Mouse (Mus musculus): Measurements from ENCODE around the gene 1300017J02Rik. TPM values are rescaled to one million over a fixed set of nuclear protein-coding genes. Genes with fewer than 3 reads are reported as not detected.

The 1300017J02Rik gene
- polyA plus RNA-seq, 1 experiment, result 3.3 TPM

DNA sequence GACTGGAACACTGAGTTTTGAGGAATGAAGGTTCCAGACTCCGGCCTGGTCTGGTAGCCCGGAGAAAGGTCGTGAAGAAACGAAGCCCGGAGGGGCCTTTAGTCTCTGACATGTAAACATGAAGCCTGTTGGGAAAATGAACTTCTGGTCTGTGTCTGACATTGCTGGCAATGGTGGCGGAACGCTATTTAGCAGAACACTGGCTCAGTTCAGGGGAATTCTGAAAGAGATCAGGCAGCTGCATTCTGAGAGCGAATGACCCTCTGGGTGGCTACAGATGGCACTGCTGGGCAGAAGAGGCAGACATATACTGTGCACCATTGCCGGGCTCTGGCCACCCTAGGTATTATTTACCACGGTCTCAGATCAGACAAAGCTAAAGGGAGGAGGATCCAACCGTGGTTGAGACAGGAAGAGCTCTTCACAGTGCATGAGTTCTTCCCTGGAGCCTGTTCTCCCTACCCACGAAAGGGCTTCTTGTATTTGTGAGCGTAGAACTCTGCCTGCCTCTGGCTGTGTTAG is 17.9 kb downstream of the 1300017J02Rik start:
- TF ChIP-seq GATA1 (IDR thresholded peaks at IDR 0.05; ENCODE audit: low read length), result no peak

DNA sequence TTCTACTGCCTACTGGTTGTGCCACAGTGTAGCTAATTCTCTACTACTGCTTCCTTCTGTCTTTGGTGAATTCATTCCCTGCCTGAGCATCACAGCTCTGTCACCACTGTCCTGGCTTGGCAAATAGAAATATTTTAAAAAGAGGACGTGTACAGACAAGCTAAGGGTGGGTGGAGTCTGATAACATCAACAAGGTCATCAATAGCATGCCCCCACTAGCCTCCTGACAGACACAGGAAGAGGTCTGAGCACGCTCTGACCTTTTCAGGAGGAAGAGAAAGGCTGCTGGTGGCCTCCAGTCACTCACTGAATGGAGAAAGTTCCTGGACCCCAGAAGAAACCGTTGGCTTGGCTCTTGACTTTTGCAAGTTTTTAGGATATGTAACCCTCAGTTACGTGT is 18.5 kb downstream of the 1300017J02Rik start:
- no peak for TF ChIP-seq GATA1 (IDR thresholded peaks at IDR 0.05; ENCODE audit: low read length)

DNA sequence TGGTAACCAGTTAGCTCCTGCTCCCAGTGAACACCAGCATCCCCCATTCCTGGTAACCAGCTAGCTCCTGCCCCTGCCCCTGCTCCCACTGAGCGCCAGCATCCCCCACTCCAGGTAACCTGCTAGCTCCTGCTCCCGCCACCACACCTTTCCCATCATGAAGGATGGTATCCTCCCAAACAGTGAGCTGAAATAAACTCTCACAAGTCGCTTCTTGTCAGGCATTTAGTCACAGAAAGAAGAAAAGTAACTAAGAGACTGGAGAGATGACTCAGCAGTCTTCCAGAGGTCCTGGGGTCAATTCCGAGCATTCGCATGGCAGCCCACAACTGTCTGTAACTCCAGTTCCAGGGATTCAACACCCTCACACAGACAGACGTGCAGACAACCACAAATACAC is 28.0 kb downstream of the 1300017J02Rik start:
- no peak for TF ChIP-seq GATA1 (IDR thresholded peaks at IDR 0.05; ENCODE audit: low read length)

DNA sequence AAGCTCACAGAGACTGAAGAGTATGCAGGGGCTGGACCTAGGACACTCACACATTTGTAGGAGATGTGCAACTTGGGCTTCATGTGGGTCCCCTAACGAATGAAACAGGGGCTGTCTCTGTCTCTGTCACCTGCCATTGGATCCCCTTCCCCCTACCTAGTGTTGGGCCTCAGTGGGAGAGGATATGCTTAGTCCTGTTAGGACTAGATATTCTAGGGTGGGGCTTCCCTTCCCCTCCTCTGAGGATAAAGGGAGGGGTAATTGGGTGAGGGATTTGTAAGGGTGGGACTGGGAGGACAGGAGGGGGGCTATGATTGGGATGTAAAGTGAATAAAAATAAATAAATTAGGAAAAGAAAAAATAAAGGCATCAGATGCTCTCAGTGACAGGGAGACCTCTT is 29.2 kb downstream of the 1300017J02Rik start:
- no peak for TF ChIP-seq GATA1 (IDR thresholded peaks at IDR 0.05; ENCODE audit: low read length)

DNA sequence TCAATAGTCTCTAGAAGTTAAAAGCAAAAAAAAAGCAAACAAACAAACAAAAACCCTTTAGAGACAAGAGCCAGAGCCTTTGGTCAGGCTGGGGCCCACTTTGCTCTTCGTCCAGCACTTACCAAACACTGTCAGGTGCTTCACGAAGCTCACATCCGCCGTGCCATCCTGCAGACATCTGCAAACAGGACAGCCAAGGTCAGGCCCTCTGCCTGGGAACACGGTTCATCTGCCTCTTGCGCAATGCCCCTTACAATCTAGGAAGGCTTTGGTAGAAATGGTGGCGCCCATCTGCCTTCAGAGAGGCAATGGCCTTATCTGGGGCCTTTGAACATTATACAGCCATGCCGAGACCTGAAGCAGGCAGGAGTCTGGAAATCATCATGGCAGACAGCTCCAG is 30.1 kb downstream of the 1300017J02Rik start:
- no peak for TF ChIP-seq GATA1 (IDR thresholded peaks at IDR 0.05; ENCODE audit: low read length)

DNA sequence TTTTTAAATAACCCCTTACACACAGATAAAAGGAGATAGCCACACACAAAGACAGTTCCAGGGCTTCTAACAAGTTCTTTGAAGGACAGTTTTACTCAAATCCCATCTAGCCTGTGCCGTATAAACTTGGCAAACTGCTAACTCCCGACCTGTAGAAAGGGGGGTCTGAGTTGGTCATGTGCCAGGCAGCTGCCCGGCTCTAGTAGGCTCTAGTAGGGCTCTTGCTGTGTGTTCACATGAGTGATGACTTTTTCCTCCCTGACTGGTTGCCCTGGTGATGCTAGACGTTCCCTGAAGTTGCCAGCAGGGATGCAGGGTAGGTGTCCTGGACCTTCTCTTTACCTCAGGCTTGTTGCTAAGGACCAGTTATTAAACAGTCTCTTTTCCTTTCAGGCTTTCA is 33.8 kb downstream of the 1300017J02Rik start:
- TF ChIP-seq GATA1 (IDR thresholded peaks at IDR 0.05; ENCODE audit: low read length), result no peak

DNA sequence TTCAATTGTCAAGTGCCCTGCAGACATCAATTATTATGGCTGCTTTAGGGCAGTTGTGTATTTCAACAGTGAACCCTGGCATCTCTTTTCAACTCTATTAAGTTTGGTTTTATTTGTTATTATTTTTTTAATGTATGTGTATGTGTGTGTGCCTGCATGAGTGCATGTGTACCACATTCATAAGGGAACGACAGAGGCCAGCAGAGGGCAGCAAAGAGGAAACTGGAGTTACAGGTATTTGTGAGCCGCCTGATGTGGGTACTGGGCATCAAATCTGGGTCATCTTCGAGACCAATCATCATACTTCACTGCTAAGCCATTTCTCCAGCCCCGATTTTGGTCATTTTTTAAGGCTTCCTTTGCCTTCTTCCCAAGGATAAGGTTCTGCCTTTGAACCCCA is 39.1 kb downstream of the 1300017J02Rik start:
- no peak for TF ChIP-seq GATA1 (IDR thresholded peaks at IDR 0.05; ENCODE audit: low read length)

DNA sequence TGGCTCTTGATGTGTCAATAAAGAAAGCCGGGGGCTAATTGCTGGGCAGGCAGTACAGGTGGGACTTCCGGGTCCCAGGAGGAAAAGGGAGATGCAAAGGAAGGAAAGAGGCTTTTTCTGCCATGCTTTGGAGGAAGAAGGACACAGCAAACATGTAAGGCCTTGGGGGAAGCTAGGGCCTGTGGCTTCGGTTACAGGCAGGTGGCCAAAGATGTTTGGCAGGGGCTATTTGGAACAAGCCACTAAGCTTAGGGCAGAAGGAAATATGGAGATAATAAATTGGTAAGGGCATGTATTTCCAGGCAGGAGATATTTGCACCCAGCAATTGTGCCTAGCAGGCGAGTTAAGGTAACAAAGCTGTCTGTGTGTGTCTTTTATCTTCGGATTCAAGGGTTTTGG is 52.0 kb downstream of the 1300017J02Rik start:
- no peak for TF ChIP-seq GATA1 (IDR thresholded peaks at IDR 0.05; ENCODE audit: low read length)

DNA sequence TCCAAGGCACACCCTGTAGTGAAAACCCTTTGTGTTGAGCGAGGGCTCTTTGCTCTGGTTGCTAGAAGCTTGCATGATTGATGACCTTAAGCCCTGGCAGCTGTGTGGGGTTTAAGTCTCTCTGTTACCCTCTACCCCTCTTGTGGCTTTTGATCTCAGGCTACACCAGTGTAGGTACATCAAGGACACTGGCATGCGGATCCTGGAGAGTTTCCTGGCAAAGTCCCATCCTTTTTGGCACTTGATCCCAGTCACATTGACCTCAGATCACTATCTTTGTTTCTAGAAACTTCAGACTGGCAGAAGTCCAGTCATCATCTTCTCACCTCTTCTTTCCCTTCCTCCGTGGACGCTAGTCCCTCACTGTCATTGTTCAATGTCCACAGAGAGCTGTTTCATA is 56.3 kb downstream of the 1300017J02Rik start:
- no peak for TF ChIP-seq GATA1 (IDR thresholded peaks at IDR 0.05; ENCODE audit: low read length)

DNA sequence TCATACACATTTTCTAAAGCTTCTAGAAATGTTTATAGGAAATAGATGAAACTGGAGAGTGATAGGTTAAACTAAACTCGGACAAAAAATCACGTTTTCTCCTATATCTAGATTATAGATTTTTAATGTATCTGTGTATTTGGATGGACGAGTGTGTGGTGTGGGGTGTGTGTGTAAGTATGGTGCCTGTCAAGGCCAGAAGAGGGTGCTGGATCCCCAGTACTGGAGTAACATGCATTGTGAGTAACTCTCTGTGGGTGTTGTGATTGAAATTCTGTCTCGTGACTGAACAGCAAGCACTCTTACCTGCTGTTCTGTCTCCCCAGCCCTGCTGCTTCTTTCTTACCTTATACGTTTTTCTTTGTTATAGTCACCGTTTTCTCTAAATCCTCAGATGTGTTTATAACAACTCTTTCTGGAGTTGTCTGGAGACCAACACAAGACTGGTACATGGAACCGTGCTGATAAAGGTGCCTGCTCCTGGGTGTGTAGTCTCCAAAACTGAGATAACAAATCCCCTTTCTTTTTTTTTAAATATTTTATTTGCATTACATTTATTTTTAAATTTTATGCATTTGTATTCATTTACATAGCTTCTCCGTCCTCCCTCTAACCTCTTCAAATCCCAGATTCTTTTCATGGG is 58.2 kb downstream of the 1300017J02Rik start:
- TF ChIP-seq GATA1 (IDR thresholded peaks at IDR 0.05; ENCODE audit: low read length), result no peak

DNA sequence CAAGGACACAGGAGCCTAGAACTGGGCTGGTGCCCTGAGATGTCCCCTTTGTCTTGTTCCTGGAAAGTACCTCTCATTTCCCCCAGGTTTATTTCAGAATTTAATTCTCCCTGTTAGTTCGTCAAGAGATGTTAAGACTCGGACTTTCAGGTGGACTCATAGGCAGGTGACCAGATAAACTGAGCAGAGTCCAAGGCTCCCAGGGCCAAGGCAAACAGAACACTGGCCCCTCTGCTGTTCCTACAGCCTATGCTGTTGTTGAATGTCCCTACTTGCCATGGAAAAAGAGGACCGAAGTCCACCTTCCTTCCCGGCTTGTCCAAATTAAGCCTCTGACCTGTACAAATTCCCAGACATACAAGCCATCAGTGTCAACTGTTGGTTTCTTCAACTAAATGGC is 61.2 kb downstream of the 1300017J02Rik start:
- no peak for TF ChIP-seq GATA1 (IDR thresholded peaks at IDR 0.05; ENCODE audit: low read length)

DNA sequence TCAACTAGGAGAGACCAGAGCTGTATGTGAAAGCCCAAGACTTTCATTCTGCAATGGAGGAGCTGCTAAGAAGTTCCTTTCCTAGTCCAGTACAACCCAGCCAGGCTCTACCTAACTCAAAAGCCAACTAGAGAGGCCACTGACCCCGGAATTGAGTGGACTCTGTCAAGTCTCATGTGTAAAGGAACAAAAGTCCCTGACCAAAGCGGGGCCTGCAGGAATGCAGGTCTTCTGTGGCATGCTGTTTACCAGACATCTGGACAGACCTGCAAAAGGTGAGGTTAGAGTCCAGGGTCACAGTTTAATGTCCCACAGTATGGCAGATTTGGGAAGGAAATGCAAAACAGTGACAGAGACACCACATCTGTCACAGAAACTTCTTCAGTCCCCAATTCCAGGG is 63.7 kb downstream of the 1300017J02Rik start:
- TF ChIP-seq GATA1 (IDR thresholded peaks at IDR 0.05; ENCODE audit: low read length), result no peak

DNA sequence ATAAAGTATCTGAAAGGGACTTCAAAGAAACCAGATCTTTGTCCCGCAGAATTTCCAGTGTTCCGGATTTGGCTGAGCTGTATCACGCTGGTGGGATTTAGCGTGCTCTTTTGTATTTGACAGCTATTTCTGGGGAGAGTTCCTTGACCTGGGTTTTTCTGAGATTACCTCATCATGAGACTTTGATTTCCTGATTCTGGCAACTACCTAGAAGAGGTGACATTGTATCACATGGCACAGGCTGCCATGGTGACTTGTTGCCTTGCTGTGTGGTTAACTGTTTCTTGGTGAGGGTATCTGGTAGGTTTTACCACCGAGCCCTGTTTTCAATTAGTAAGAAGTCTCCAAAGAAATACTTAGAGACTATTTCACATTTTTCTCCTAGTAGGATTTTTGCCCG is 65.4 kb downstream of the 1300017J02Rik start:
- no peak for TF ChIP-seq GATA1 (IDR thresholded peaks at IDR 0.05; ENCODE audit: low read length)

DNA sequence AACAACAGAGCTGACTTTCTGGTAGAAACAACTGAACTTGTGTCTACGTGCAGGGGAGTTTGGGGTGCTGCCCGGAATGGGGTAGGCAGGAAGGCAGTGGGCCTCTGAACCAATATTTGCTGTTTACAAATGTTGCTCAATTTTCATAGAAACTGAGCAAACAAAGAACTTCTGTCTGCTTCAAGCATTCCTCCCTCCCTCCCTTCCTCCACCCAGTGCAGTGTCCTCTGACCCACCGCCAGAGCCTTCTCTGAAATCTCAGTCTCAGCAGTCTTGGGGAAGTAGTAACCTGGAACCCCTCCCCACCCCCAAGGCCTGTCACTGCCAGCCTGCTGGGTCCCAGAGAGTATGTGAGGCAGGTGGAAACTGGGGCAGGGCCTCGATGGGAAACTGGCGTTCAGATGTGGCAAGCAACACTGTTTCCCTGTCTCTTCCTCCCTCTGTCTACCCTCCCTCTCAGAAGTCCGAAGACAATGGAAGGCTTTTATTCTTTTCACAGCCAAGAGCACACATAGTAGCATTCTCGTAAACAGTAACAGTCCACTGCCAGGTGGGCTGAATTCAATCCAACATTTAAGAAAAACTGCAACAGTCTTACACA is 70.2 kb downstream of the 1300017J02Rik start:
- no peak for TF ChIP-seq GATA1 (IDR thresholded peaks at IDR 0.05; ENCODE audit: low read length)

DNA sequence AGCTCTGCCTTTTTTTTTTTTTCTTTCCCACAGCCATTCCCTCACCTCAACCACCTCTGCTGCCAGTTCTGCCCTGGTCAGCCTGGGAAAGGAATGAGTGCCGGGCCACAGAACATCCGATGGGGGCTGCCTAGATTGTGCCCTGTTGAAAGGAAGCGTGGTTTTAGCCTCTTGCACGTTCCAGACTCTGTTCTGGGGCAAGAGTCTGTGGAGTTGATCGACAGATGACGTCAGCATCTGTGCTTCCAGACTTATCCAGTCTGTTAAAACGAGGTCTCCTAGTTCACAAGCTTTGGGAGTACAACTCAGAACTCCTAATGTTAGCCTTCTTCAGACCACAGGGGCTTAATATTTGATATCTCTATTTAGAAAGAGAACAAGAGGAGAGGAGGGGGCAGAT is 70.8 kb downstream of the 1300017J02Rik start:
- TF ChIP-seq GATA1 (IDR thresholded peaks at IDR 0.05; ENCODE audit: low read length), result no peak

DNA sequence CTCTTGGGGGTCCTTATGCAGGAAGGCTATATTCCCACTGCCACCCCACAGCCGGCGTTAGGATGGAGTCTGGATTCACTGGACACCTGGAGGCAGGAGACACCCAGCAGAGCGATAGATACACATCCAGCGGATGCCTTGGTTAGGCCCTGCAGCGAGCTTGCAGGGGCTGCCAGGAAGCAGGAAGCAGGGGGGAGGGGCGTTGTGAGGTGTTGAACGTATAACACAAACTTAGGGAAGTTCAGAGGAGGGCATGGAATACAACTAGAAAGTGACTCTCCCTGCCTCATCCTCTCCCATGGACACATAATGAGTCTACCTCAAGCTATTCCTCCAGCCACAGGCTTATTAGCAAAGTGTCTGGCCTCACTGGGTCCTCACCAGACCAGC is 71.9 kb downstream of the 1300017J02Rik start:
- no peak for TF ChIP-seq GATA1 (IDR thresholded peaks at IDR 0.05; ENCODE audit: low read length)

All from G1E-ER4 (cell line).